Mouse (Mus musculus) gastrocnemius, postnatal 36 days (tissue): Measurements from ENCODE around the gene Gpr155. TPM values are rescaled to one million over a fixed set of nuclear protein-coding genes. Genes with fewer than 3 reads are reported as not detected.

Experiments used
- DNase-seq, 2 experiments: peaks; one replicate each; pipeline ENCODE4 v3.0.0; 2022
- intact Hi-C: fragments of 180-260 bp; cut with DNase I; formaldehyde crosslinking; loops from one replicate; pipeline ENCODE4 v1.15.1; 2025
- total RNA-seq, 2 experiments: library from RNA; stranded (reverse); gene quantifications; 2 replicates each; pipeline ENCODE4 v1.2.3; 2021

Gene Gpr155
- total RNA-seq, 2 experiments from 2014 or later: 11.7 to 13.7 TPM

GRCm38 (mm10) chr2:73338415-73338814 lies 48.0 kb downstream of the Gpr155 start:
- intact Hi-C loops: no loop called here
- DNase-seq: no peak

GRCm38 (mm10) chr2:73335949-73336348 lies 50.4 kb downstream of the Gpr155 start:
- DNase-seq: no peak
- intact Hi-C loops: no loop called here

- intact Hi-C loops: no loop called here
- DNase-seq: no peak
Measured at GRCm38 (mm10) chr2:73325871-73326270, 60.5 kb downstream of the Gpr155 start.

- no peak for DNase-seq
- intact Hi-C loops: no loop called here
Measured at GRCm38 (mm10) chr2:73322991-73323390, 63.4 kb downstream of the Gpr155 start.

GRCm38 (mm10) chr2:73319218-73319617 lies 67.2 kb downstream of the Gpr155 start:
- no peak for DNase-seq
- intact Hi-C loops: no loop called here

- no peak for DNase-seq
- intact Hi-C loops: no loop called here
Measured at GRCm38 (mm10) chr2:73317426-73317825, 68.9 kb downstream of the Gpr155 start.

- intact Hi-C loops: loop anchor here (5.0 kb wide), 1 partner anchor 68 kb away; no protein-coding TSS in a partner anchor
- DNase-seq: no peak
Measured at GRCm38 (mm10) chr2:73314311-73314710, 72.1 kb downstream of the Gpr155 start.

- intact Hi-C loops: loop anchor here (5.0 kb wide), 1 partner anchor 69 kb away; no protein-coding TSS in a partner anchor
- DNase-seq: peak in 1 of 2 experiments; percentile 50
Measured at GRCm38 (mm10) chr2:73313117-73313501, 73.3 kb downstream of the Gpr155 start.

- peak; percentile 86 to 92 for DNase-seq
- intact Hi-C loops: loop anchor here (5.0 kb wide), 1 partner anchor 70 kb away; no protein-coding TSS in a partner anchor
Measured at GRCm38 (mm10) chr2:73312152-73313116, 73.9 kb downstream of the Gpr155 start, which contains the start of the genes Scrn3 and Cir1. Gene Scrn3 (plus strand): TSS chr2:73312601. Gene Cir1 (minus strand): TSS chr2:73312701.

GRCm38 (mm10) chr2:73306006-73306405 lies 80.4 kb downstream of the Gpr155 start:
- intact Hi-C loops: no loop called here
- no peak for DNase-seq

- intact Hi-C loops: no loop called here
- no peak for DNase-seq
Measured at GRCm38 (mm10) chr2:73304506-73304905, 81.9 kb downstream of the Gpr155 start.

- intact Hi-C loops: no loop called here
- no peak for DNase-seq
Measured at GRCm38 (mm10) chr2:73302722-73303121, 83.7 kb downstream of the Gpr155 start.

GRCm38 (mm10) chr2:73301979-73302378 lies 84.4 kb downstream of the Gpr155 start:
- DNase-seq: no peak
- intact Hi-C loops: no loop called here

- intact Hi-C loops: no loop called here
Measured at GRCm38 (mm10) chr2:73298841-73299240, 87.5 kb downstream of the Gpr155 start.

GRCm38 (mm10) chr2:73298154-73298553 lies 88.2 kb downstream of the Gpr155 start:
- no peak for DNase-seq
- intact Hi-C loops: no loop called here

More at GRCm38 (mm10) chr2:73298841-73299240, 87.5 kb downstream of the Gpr155 start:
- no peak for DNase-seq

- intact Hi-C loops: no loop called here
- DNase-seq: no peak
Measured at GRCm38 (mm10) chr2:73295023-73295422, 91.3 kb downstream of the Gpr155 start.

Other genes with a start within 250 kb of the Gpr155 start
- gene Ola1, start 167.6 kb downstream of the Gpr155 start, total RNA-seq: 10 to 100 TPM; 57.5 to 59.7 TPM
- gene Sp9, start 114.6 kb downstream of the Gpr155 start, total RNA-seq: not detected
- gene Scrn3, start 74.0 kb downstream of the Gpr155 start, total RNA-seq: 10 to 100 TPM; 36.5 to 38.0 TPM
- 10 to 100 TPM; 10.1 to 12.8 TPM for gene Cir1, start 73.9 kb downstream of the Gpr155 start, total RNA-seq
- 1 to 10 TPM; 9.7 to 9.8 TPM for gene Wipf1, start 143.2 kb upstream of the Gpr155 start, total RNA-seq
- 1 to 10 TPM; 6.6 to 6.8 TPM for gene Chrna1, start 193.8 kb upstream of the Gpr155 start, total RNA-seq